Mouse (Mus musculus): ENCODE data around the gene Nin. TPM values are rescaled to one million over a fixed set of nuclear protein-coding genes. Genes with fewer than 3 reads are reported as not detected.

The Nin gene
- polyA plus RNA-seq, 1 experiment from 2014 or later, result 12.8 TPM

- H3K27me3 ChIP-seq (ENCODE audit: control insufficient read depth, insufficient read depth, low read length), result no peaks in the 10 kb centered on the region
- DNase-seq (ENCODE audit: low spot score) (no peak), ATAC-seq (ENCODE audit: low FRiP score) (no peak)
- peak overlapping the region; percentile 98 for H3K9ac ChIP-seq
- H3K36me3 ChIP-seq (replicated peaks; ENCODE audit: control insufficient read depth, insufficient read depth), result no peaks in the 10 kb centered on the region
- no peaks in the 10 kb centered on the region for H3K9me3 ChIP-seq (ENCODE audit: control insufficient read depth, low read length)
- H3K4me2 ChIP-seq (replicated peaks), result peak overlapping the region; percentile 95
- WGBS, result 9% methylated on average over 23 of the region's 23 CpGs
- peaks cover 50% of the 10 kb centered on the region for H3K4me1 ChIP-seq (replicated peaks; ENCODE audit: control insufficient read depth, insufficient read depth, low read length)
- H3K27ac ChIP-seq, result peak overlapping the region; percentile 92
- peak overlapping the region; percentile 90 for H3K4me3 ChIP-seq (replicated peaks; ENCODE audit: low read length)
These were observed 3.0 kb downstream of the Nin start for GRCm38 (mm10) chr12:70110375-70111116.

DNA sequence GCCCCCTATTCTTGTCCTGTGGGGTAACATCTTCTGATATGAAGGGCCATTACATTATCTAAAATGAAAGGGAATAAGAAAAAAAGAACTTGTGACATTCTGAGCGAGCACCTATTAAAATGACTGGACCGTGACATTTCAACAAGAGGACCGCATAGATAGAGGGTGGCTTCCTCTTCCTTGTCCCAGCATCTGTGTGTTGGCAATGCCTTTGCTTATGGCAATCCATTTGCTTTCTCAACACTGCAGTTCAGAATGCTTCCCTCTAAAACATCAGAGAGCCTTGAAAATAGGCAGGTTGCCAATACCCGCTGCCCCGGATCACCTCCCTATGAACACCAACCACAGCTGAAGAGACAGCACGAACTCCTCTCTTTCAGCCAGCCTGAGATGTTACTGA is 3.6 kb downstream of the Nin start:
- Histone ChIP-seq H3K36me3 (replicated peaks; ENCODE audit: control insufficient read depth, insufficient read depth) (no peaks in the 10 kb centered on the region), H3K9me3 (ENCODE audit: control insufficient read depth, low read length) (no peaks in the 10 kb centered on the region), H3K4me2 (replicated peaks) (peak overlapping the region; percentile 95), H3K4me3 (replicated peaks; ENCODE audit: low read length) (peak overlapping the region; percentile 90), H3K9ac (peak overlapping the region; percentile 98; the same call in 1 of the 2 replicates), H3K4me1 (replicated peaks; ENCODE audit: control insufficient read depth, insufficient read depth, low read length) (peaks cover 55% of the 10 kb centered on the region), H3K27ac (peak overlapping the region; percentile 12; the same call in 1 of the 2 replicates), H3K27me3 (ENCODE audit: control insufficient read depth, insufficient read depth, low read length) (no peaks in the 10 kb centered on the region)
- DNase-seq (ENCODE audit: low spot score), result no peak
- WGBS, result 33% methylated on average over 6 of the region's 6 CpGs
- no peak for ATAC-seq (ENCODE audit: low FRiP score)

DNA sequence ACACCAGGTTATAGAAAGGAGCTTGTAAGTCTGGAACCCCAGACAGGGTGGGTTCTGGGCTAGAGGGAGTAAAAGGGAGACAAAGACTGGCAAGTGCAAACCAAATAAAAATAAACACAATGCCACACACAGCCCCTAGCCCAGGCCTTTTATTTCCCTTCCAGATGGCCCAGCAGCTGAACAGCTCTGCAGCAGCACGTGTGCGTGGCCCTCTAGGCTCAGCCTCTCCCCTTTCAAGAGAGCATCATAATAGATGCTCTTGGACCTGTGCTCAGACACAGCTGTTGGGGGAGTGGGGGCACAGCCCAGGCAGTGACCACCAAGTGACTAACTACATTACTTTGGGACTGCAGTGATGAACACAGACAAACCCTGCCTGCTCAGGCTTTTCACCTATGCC is 5.4 kb downstream of the Nin start:
- no peak for DNase-seq (ENCODE audit: low spot score)
- Histone ChIP-seq H3K27ac (peak overlapping the region; percentile 49; the same call in 1 of the 2 replicates), H3K4me3 (replicated peaks; ENCODE audit: low read length) (no peak overlapping the region), H3K36me3 (replicated peaks; ENCODE audit: control insufficient read depth, insufficient read depth) (no peaks in the 10 kb centered on the region), H3K4me2 (replicated peaks) (peak overlapping the region; percentile 9), H3K4me1 (replicated peaks; ENCODE audit: control insufficient read depth, insufficient read depth, low read length) (peaks cover 66% of the 10 kb centered on the region), H3K27me3 (ENCODE audit: control insufficient read depth, insufficient read depth, low read length) (no peaks in the 10 kb centered on the region), H3K9ac (peak overlapping the region; percentile 22; the same call in 1 of the 2 replicates), H3K9me3 (ENCODE audit: control insufficient read depth, low read length) (no peaks in the 10 kb centered on the region)
- ATAC-seq (ENCODE audit: low FRiP score), result peak; percentile 41
- WGBS, result 18% methylated on average over 2 of the region's 2 CpGs

- H3K4me2 ChIP-seq (replicated peaks), result no peak overlapping the region
- DNase-seq (ENCODE audit: low spot score) (no peak), ATAC-seq (ENCODE audit: low FRiP score) (no peak)
- H3K36me3 ChIP-seq (replicated peaks; ENCODE audit: control insufficient read depth, insufficient read depth), result no peaks in the 10 kb centered on the region; the same call in 1 of the 2 replicates
- H3K9me3 ChIP-seq (ENCODE audit: control insufficient read depth, low read length), result no peaks in the 10 kb centered on the region
- no peak overlapping the region for H3K4me3 ChIP-seq (replicated peaks; ENCODE audit: low read length)
- H3K27ac ChIP-seq, result peak overlapping the region; percentile 61
- peak overlapping the region; percentile 11; the same call in 1 of the 2 replicates for H3K9ac ChIP-seq
- no peaks in the 10 kb centered on the region for H3K27me3 ChIP-seq (ENCODE audit: control insufficient read depth, insufficient read depth, low read length)
- H3K4me1 ChIP-seq (replicated peaks; ENCODE audit: control insufficient read depth, insufficient read depth, low read length), result peaks cover 70% of the 10 kb centered on the region
- 39% methylated on average over 9 of the region's 9 CpGs for WGBS
These were observed 7.0 kb downstream of the Nin start for GRCm38 (mm10) chr12:70106508-70106907.

GRCm38 (mm10) chr12:70105885-70106284 is 7.6 kb downstream of the Nin start:
- Histone ChIP-seq H3K9me3 (ENCODE audit: control insufficient read depth, low read length) (no peaks in the 10 kb centered on the region), H3K27me3 (ENCODE audit: control insufficient read depth, insufficient read depth, low read length) (no peaks in the 10 kb centered on the region), H3K36me3 (replicated peaks; ENCODE audit: control insufficient read depth, insufficient read depth) (no peaks in the 10 kb centered on the region; the same call in 1 of the 2 replicates), H3K27ac (peak overlapping the region; percentile 61; the same call in 1 of the 2 replicates), H3K4me2 (replicated peaks) (no peak overlapping the region), H3K4me3 (replicated peaks; ENCODE audit: low read length) (no peak overlapping the region), H3K4me1 (replicated peaks; ENCODE audit: control insufficient read depth, insufficient read depth, low read length) (peaks cover 77% of the 10 kb centered on the region), H3K9ac (peak overlapping the region; percentile 11; the same call in 1 of the 2 replicates)
- 59% methylated on average over 6 of the region's 6 CpGs for WGBS
- DNase-seq (ENCODE audit: low spot score) (no peak), ATAC-seq (ENCODE audit: low FRiP score) (no peak)

GRCm38 (mm10) chr12:70104776-70105420 is 8.6 kb downstream of the Nin start:
- Histone ChIP-seq H3K36me3 (replicated peaks; ENCODE audit: control insufficient read depth, insufficient read depth) (no peaks in the 10 kb centered on the region; the same call in 1 of the 2 replicates), H3K9me3 (ENCODE audit: control insufficient read depth, low read length) (no peaks in the 10 kb centered on the region), H3K27me3 (ENCODE audit: control insufficient read depth, insufficient read depth, low read length) (no peaks in the 10 kb centered on the region), H3K27ac (no peak overlapping the region), H3K4me2 (replicated peaks) (no peak overlapping the region), H3K4me1 (replicated peaks; ENCODE audit: control insufficient read depth, insufficient read depth, low read length) (peaks cover 69% of the 10 kb centered on the region), H3K4me3 (replicated peaks; ENCODE audit: low read length) (no peak overlapping the region), H3K9ac (no peak overlapping the region)
- whole genome bisulfite sequencing, result 14% methylated on average over 5 of the region's 5 CpGs
- no peak for DNase-seq (ENCODE audit: low spot score)
- no peak for ATAC-seq (ENCODE audit: low FRiP score)

- H3K27ac ChIP-seq, result peak overlapping the region; percentile 38; the same call in 1 of the 2 replicates
- DNase-seq (ENCODE audit: low spot score) (no peak), ATAC-seq (ENCODE audit: low FRiP score) (0 out of 2 replicates have a peak, but pooled peaks have one; percentile 13)
These were observed 9.3 kb downstream of the Nin start for GRCm38 (mm10) chr12:70104199-70104598.

GRCm38 (mm10) chr12:70103257-70103656 is 10.3 kb downstream of the Nin start:
- Histone ChIP-seq H3K9me3 (ENCODE audit: control insufficient read depth, low read length) (no peaks in the 10 kb centered on the region), H3K36me3 (replicated peaks; ENCODE audit: control insufficient read depth, insufficient read depth) (no peaks in the 10 kb centered on the region; the same call in 1 of the 2 replicates), H3K4me3 (replicated peaks; ENCODE audit: low read length) (no peak overlapping the region), H3K9ac (no peak overlapping the region), H3K4me2 (replicated peaks) (no peak overlapping the region), H3K27ac (no peak overlapping the region), H3K27me3 (ENCODE audit: control insufficient read depth, insufficient read depth, low read length) (no peaks in the 10 kb centered on the region), H3K4me1 (replicated peaks; ENCODE audit: control insufficient read depth, insufficient read depth, low read length) (peaks cover 55% of the 10 kb centered on the region)
- ATAC-seq (ENCODE audit: low FRiP score) (no peak), DNase-seq (ENCODE audit: low spot score) (no peak)
- WGBS, result 83% methylated on average over 4 of the region's 4 CpGs

More at GRCm38 (mm10) chr12:70104199-70104598, 9.3 kb downstream of the Nin start:
- 41% methylated on average over 4 of the region's 4 CpGs for WGBS
- H3K4me3 ChIP-seq (replicated peaks; ENCODE audit: low read length), result no peak overlapping the region
- H3K9ac ChIP-seq, result no peak overlapping the region
- peaks cover 62% of the 10 kb centered on the region for H3K4me1 ChIP-seq (replicated peaks; ENCODE audit: control insufficient read depth, insufficient read depth, low read length)
- no peaks in the 10 kb centered on the region for H3K9me3 ChIP-seq (ENCODE audit: control insufficient read depth, low read length)
- no peaks in the 10 kb centered on the region for H3K27me3 ChIP-seq (ENCODE audit: control insufficient read depth, insufficient read depth, low read length)
- H3K4me2 ChIP-seq (replicated peaks), result no peak overlapping the region
- no peaks in the 10 kb centered on the region; the same call in 1 of the 2 replicates for H3K36me3 ChIP-seq (replicated peaks; ENCODE audit: control insufficient read depth, insufficient read depth)

DNA sequence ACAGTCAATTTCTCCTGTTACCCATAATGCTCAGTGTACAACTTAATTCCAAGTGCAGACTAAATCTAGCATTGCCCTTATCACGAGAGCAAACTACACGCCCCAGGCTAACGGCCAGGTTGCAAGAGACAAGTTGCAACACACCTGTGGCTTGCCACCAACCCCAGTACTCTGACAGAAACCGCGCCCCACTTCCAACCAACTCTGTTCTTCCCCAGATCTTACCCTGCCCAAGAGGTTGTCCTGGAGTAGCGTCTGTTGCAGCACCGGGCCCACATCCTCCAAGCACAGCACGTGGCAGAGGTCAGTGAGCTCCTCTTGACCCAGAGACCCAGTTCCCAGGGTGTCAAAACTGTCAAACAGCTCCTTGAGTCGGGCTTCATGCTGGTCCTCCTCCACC is 11.1 kb downstream of the Nin start:
- no peaks in the 10 kb centered on the region for H3K9me3 ChIP-seq (ENCODE audit: control insufficient read depth, low read length)
- no peak overlapping the region for H3K4me2 ChIP-seq (replicated peaks)
- H3K9ac ChIP-seq, result no peak overlapping the region
- ATAC-seq (ENCODE audit: low FRiP score) (no peak), DNase-seq (ENCODE audit: low spot score) (no peak)
- WGBS, result 89% methylated on average over 9 of the region's 9 CpGs
- peaks cover 46% of the 10 kb centered on the region for H3K4me1 ChIP-seq (replicated peaks; ENCODE audit: control insufficient read depth, insufficient read depth, low read length)
- H3K27me3 ChIP-seq (ENCODE audit: control insufficient read depth, insufficient read depth, low read length), result no peaks in the 10 kb centered on the region
- no peaks in the 10 kb centered on the region; the same call in 1 of the 2 replicates for H3K36me3 ChIP-seq (replicated peaks; ENCODE audit: control insufficient read depth, insufficient read depth)
- H3K27ac ChIP-seq, result no peak overlapping the region
- no peak overlapping the region for H3K4me3 ChIP-seq (replicated peaks; ENCODE audit: low read length)

Data from hindbrain, embryonic 14.5 days (tissue).